Mouse (Mus musculus) erythroblast, adult 5-6 weeks (primary cell): Measurements from ENCODE around the gene Fgr. TPM values are rescaled to one million over a fixed set of nuclear protein-coding genes. Genes with fewer than 3 reads are reported as not detected.
A peak's percentile ranks its signal among the peaks of the same experiment; 100 is the strongest.
"Not testable (repeated sequence)": the region's sequence is repeated elsewhere in the genome, so short reads cannot be mapped to it uniquely, and the experiment has no call there.

Experiments used
- ATAC-seq: replicated peaks from 2 replicates; pipeline ENCODE4 v1.8.0; 2016; ENCODE audit warnings: moderate number of reproducible peaks, mild to moderate bottlenecking, moderate TSS enrichment, inconsistent platforms; ENCODE audit not compliant: poor library complexity, low FRiP score, severe bottlenecking
- total RNA-seq, 2 experiments: library from RNA; stranded (forward) in 1 of 2; stranded (reverse) in 1 of 2; fragments of 150-400 nt in 1 of 2; fragments of 200-764, 138-1000 nt in 1 of 2; gene quantifications; 2 replicates each; pipeline versions ENCODE4 v1.2.3 to v1.2.4; 2015 to 2017; ENCODE audit warnings: low replicate concordance in 2 of 2

Fgr gene
- total RNA-seq, 2 experiments from 2014 or later = 12.1 to 18.7 TPM

DNA sequence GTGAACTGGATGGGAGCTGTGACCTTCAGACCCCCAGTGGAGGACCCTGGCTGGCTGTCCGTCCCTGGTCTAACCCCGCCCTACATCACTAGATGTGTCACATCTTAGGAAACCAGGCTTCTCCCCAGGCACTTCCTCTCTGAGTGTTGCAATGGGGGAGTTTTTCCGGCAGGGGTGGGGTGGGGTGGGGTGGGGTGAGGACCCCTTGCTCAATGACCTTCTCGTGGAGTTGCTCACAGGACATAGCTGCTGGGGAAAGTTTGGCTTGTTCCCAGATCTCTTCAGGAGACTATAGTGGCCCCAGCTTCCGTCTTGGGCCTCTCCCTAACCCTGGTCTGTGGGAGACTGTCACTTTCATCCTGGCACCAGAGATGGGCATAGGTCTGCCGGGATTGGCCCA is 9.1 kb downstream of the Fgr start:
- ATAC-seq = no peak

DNA sequence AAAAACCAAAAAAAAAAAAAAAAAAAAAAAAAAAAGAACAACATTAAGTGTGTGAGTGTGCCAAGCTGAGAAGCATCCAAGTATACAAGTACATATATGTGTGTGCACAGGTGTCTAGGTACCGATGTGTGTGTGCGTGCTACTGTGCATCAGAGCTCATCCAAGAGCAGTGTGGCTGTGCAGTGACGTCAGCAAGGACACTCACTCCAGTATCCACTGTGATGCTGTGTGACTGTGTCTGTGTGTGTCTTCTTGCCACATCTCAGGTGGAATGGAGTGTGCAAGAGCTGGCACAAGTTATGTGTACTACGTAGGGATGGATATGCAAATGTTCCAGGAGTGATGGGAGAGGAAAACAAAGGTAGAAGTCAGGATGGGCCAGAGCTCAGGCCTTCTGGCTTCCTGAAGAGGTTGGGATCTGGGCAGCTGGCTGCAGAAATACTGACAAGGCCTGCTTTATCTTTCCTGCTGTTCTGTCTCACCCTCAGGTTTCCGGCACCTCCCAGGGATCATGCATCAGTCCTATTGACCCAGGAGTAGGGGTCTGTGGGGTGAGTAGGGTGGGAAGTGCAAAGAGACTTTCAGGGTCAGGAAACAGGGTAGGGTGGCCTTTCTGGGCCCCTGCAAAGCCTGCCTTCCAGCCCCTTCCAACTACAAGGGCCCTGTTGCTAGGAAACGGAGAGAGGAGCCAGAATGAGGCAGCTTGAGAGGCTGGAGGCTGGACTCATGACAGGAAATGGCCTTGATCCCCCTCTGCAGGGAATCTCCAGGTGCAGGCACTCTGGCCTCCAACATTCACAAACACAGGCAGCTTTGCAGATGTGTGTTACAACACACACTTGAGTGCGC is 10.0 kb downstream of the Fgr start:
- no peak; the same call in 1 of the 2 replicates for ATAC-seq

GRCm38 (mm10) chr4:132988581-132989355 is 14.9 kb downstream of the Fgr start:
- ATAC-seq = no peak

GRCm38 (mm10) chr4:132993553-132993952 is 19.7 kb downstream of the Fgr start:
- ATAC-seq = no peak

GRCm38 (mm10) chr4:132997469-132998237 is 23.8 kb downstream of the Fgr start:
- no peak for ATAC-seq

- ATAC-seq = no peak
Observed at GRCm38 (mm10) chr4:133002896-133003295, 29.0 kb downstream of the Fgr start.

DNA sequence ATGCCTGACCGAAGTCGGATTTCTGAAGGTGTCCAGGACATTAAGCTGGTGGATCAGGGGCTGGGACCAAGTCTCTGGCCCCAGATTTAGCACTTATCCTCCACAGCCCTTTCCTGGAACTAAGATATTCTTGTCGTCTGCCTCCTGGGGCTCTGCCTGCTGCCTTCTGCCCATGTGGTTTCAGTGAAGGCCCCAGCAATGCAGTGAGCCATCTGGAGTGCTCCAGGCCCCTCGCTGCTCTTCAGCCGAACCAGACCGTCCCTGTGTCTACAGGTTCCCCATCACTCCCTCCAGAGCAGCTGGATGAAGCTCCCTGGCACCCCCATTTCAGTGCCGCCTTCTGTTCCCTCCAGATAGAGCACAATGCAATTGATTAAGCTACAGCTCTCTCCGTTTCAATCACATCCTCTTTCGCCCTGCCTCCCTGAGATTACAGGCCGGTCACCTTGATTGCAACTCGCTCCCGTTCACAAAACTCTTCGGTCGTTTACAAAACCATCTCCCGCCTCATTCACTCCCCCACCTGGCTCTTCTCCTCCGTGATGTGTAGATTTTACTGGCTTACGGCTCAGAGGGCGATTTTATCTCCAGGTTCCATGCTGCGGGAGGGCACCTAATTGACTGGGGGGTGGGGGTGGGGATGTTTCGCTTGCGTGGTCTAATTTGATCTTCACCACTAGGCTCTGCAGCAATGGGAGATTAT is 29.6 kb downstream of the Fgr start:
- no peak for ATAC-seq

DNA sequence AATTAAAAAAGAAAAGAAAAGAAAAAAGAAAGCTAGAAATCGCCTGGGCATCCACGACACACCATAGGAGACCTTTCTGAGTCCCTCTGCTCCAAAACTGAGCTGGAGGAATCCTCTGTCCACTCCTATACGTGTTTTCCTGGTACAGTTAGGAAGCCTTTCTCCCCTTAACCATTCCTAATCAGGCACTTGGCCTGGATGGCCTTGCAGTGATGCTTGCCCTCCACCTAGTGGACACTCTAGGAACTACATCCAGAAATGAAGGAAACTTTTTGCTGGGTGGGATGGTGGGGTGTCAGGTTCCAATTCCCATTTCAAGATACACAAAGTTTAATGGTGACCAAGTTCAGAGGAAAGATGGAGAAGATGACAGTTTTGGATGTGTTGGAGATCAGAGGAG is 31.3 kb downstream of the Fgr start:
- ATAC-seq = peak; percentile 69

GRCm38 (mm10) chr4:133005885-133006451 is 32.1 kb downstream of the Fgr start:
- not testable (repeated sequence) for ATAC-seq

DNA sequence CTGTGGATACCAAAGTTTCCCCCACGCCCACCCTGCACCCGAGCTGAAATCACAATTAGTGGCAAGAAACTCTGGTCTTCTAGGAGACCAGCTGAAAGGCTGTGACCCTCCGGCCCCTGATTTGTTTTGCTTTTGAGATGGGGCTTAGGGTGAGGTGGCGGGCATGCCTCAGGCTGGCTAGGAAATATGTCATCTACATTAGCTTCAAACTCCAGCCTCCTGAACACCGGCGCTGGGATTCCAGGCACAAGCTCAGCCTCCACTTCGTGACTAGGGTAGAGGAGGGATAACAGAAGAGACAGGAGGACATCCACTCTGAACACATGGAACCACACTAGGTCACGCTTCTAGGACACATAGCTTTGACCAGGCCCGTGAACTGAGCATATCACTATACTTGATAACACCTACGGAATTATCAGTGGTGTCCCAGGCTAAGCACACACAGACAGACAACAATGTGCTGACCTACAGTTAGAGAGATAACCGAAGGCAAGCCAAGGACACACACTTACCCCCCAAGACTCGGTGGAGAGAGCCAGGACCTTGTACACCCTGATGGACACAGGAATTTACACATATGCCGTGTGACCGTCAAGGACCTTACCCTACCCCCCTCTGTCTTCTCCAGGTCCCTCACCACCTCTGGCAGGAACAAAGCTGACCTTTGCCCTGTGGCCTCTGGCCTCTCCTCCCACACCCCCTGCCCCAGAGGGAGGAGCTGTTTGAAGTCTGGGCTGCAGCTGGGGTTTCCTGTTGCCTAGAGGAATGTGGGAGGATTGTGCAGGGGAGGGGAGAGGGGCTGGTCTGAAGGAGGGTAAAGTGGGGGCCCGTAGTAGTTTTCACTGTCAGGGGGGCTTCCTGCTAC is 33.9 kb downstream of the Fgr start:
- ATAC-seq = no peak

- ATAC-seq = 0 out of 2 replicates have a peak, but pooled peaks have one; percentile 48
Observed at GRCm38 (mm10) chr4:133009131-133009530, 35.2 kb downstream of the Fgr start.

- ATAC-seq = no peak
Observed at GRCm38 (mm10) chr4:133009676-133010075, 35.8 kb downstream of the Fgr start.

GRCm38 (mm10) chr4:133010611-133011010 is 36.7 kb downstream of the Fgr start:
- ATAC-seq = no peak

DNA sequence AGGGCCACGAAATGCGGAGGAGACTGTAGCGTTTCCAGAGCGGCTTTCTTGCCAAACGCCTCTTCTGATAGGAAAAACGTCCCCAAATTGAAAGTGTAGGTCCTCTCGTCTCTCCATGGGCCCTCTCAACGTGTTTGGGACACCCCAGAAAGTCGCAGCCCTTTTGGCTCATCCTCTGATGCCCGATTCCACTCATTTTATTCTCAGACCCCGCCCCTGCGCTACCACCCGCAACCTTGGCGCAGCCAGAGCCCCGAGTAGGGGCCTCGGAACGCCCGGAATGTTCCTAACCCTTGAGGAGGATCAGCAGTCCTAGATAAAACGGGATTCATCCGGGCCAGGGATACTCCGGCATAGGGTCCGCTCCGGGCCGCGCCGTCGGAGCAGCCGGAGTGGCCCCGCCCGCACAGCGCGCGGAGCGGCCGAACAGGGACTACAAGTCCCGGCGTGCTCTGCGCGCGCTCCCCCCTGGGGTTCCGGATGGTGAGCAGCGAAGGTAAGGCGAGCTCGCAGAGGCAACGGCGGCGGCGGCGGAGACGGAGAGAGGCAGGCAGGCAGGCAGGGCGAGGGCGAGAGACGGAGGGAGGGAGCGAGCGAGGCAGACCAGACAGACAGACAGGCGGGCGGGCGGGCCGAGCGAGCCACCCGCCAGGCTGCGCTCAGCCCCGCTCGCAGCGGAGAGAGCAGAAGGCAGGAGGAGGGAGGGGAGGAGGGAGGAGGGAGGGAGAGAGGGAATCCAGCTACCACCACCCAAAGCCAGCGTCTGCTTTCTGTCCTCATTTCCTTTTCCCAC is 37.3 kb downstream of the Fgr start, which contains the start of gene Ahdc1:
Gene Ahdc1 (plus strand): TSS at position 233 of the 793 bp plus-strand sequence.
- ATAC-seq = peak; percentile 86

- peak; percentile 13; the same call in 1 of the 2 replicates for ATAC-seq
Observed at GRCm38 (mm10) chr4:133011821-133012775, 38.2 kb downstream of the Fgr start.

DNA sequence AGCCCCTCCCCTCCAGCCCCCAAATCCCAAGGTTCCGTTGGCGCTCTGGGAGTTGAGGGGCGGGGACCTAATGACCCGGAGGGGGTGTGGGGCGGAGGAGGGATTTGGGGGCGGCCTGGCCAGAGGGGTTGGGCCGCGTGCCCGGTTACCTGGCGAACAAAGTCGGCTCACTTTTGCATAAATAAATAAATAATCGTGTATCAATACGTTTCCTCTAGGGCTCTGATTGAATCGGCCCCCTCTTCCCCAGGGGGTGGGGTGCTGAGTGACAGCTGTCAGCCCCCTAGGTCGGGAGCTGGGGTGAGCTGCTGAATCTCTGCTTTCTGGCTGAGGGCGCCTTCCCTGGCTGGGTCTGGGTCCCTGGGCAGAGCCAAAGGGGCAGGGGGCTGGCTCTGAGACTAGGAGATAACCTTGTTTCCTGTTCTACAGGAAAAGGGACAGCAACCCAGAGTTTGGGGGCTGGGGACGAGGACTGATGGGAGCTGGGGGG is 38.9 kb downstream of the Fgr start:
- no peak for ATAC-seq
